Mouse (Mus musculus): ENCODE measurements around the gene Bhmt2.

- TF ChIP-seq CTCF (IDR thresholded peaks at IDR 0.05; ENCODE audit: low read depth) (no peak), EP300 (IDR thresholded peaks at IDR 0.05; ENCODE audit: low read depth) (no peak)
Measured at GRCm38 (mm10) chr13:93673296-93673695, 806 bp downstream of the Bhmt2 start.

Data from liver, embryonic 14.5 days (tissue).